Mouse (Mus musculus): ENCODE results near the gene Sdr16c6. TPM values are rescaled to one million over a fixed set of nuclear protein-coding genes. Genes with fewer than 3 reads are reported as not detected.

The Sdr16c6 gene
- not detected for total RNA-seq (2022)

DNA sequence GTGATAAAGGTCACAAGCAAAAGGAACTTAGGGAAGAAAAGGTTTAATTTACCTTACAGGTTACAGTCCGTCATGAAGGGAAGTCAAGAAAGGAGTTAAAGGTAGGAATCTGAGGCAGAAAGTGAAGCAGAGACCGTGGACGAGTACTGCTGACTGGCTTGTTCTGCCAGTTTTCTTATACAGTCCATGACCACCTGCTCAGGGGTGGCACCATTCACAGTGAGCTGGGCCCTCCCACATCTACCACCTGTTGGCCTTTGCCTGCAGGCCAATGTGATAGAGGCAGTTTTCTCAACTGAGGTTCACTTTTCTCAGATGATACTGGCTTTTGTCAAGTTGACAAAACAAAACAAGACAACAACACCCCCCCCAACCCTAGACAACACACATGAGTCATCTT is at the start of gene Sdr16c6:
Gene Sdr16c6 (minus strand): TSS at position 151 of the 400 bp plus-strand sequence.
- DNase-seq = no peak

GRCm38 (mm10) chr4:4080180-4080579 is 2.9 kb upstream of the Sdr16c6 start:
- no peak for DNase-seq

DNA sequence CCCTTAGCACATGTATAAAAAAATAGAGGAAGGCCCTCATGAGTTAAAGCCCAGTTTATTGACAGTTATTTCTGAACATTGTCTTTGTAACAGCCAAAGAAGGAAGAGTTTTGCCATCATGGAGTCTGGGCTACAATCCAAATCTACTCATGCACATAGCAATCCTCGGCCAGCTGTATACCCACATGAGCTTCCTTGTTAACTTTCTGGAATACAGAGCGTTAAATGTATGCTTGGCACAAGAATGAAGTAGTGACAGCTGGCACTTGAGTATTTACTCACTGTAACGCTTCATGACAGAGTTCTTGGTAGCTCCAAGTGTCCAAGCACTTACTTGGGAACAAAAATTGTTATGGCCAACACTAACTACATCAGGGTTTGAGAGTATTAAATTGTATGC is 1.8 kb upstream of the Sdr16c6 start:
- no peak for DNase-seq

GRCm38 (mm10) chr4:4076001-4076400 is 1.3 kb downstream of the Sdr16c6 start:
- DNase-seq = no peak

Other genes starting within 250 kb of the Sdr16c6 start
- 100 to 1,000 TPM; 170 to 233 (median 194) TPM for gene Gm11808, start 103.9 kb downstream of the Sdr16c6 start, total RNA-seq (2022)

Data from adrenal gland, adult 8-10 months (tissue).